Mouse (Mus musculus): ENCODE measurements at regions not wholly inside any gene's neighbourhood (a gene's known extent, or its start where the extent isn't known, plus 50 kb on each side); places are given as distances from the start of the nearest gene placed in this dataset.

- H3K27me3 ChIP-seq (ENCODE audit: insufficient read depth, low read length) = no peaks in the 10 kb centered on the region
- H3K9me3 ChIP-seq (ENCODE audit: low read length) = no peaks in the 10 kb centered on the region
- H3K36me3 ChIP-seq (ENCODE audit: insufficient read depth, low read length) = no peaks in the 10 kb centered on the region
- H3K4me1 ChIP-seq (replicated peaks; ENCODE audit: low read depth, low read length) = no peaks in the 10 kb centered on the region
- no peak overlapping the region for H3K4me3 ChIP-seq (replicated peaks; ENCODE audit: low read length)
- TF ChIP-seq CTCF (conservative IDR thresholded peaks at IDR 0.05; ENCODE audit: low read length) (no peak), POU5F1 (IDR thresholded peaks at IDR 0.05; ENCODE audit: borderline replicate concordance, low read length) (no peak), NANOG (IDR thresholded peaks at IDR 0.05; ENCODE audit: borderline replicate concordance, low read length) (no peak)
Measured at GRCm38 (mm10) chr15:70982719-70983118, 2851.6 kb upstream of the Gm6569 start.

- H3K9me3 ChIP-seq (ENCODE audit: low read length) = no peaks in the 10 kb centered on the region
- no peaks in the 10 kb centered on the region for H3K27me3 ChIP-seq (ENCODE audit: insufficient read depth, low read length)
- H3K4me1 ChIP-seq (replicated peaks; ENCODE audit: low read depth, low read length) = no peaks in the 10 kb centered on the region
- no peak for TF ChIP-seq POU5F1 (IDR thresholded peaks at IDR 0.05; ENCODE audit: borderline replicate concordance, low read length)
- no peak for TF ChIP-seq NANOG (IDR thresholded peaks at IDR 0.05; ENCODE audit: borderline replicate concordance, low read length)
- TF ChIP-seq CTCF (conservative IDR thresholded peaks at IDR 0.05; ENCODE audit: low read length) = no peak
- no peaks in the 10 kb centered on the region for H3K36me3 ChIP-seq (ENCODE audit: insufficient read depth, low read length)
- H3K4me3 ChIP-seq (replicated peaks; ENCODE audit: low read length) = no peak overlapping the region
Measured at GRCm38 (mm10) chr15:70987973-70988570, 2846.3 kb upstream of the Gm6569 start.

- Histone ChIP-seq H3K27me3 (ENCODE audit: insufficient read depth, low read length) (no peaks in the 10 kb centered on the region), H3K4me1 (replicated peaks; ENCODE audit: low read depth, low read length) (no peaks in the 10 kb centered on the region), H3K9me3 (ENCODE audit: low read length) (no peaks in the 10 kb centered on the region), H3K4me3 (replicated peaks; ENCODE audit: low read length) (no peak overlapping the region), H3K36me3 (ENCODE audit: insufficient read depth, low read length) (no peaks in the 10 kb centered on the region)
- TF ChIP-seq CTCF (conservative IDR thresholded peaks at IDR 0.05; ENCODE audit: low read length) (no peak), POU5F1 (IDR thresholded peaks at IDR 0.05; ENCODE audit: borderline replicate concordance, low read length) (no peak), NANOG (IDR thresholded peaks at IDR 0.05; ENCODE audit: borderline replicate concordance, low read length) (no peak)
Measured at GRCm38 (mm10) chr15:70993397-70993796, 2841.0 kb upstream of the Gm6569 start.

- H3K4me1 ChIP-seq (replicated peaks; ENCODE audit: low read depth, low read length) = no peaks in the 10 kb centered on the region
- TF ChIP-seq NANOG (IDR thresholded peaks at IDR 0.05; ENCODE audit: borderline replicate concordance, low read length) = no peak
- TF ChIP-seq CTCF (conservative IDR thresholded peaks at IDR 0.05; ENCODE audit: low read length) = no peak
- TF ChIP-seq POU5F1 (IDR thresholded peaks at IDR 0.05; ENCODE audit: borderline replicate concordance, low read length) = no peak
- H3K4me3 ChIP-seq (replicated peaks; ENCODE audit: low read length) = no peak overlapping the region
- H3K27me3 ChIP-seq (ENCODE audit: insufficient read depth, low read length) = no peaks in the 10 kb centered on the region
- H3K36me3 ChIP-seq (ENCODE audit: insufficient read depth, low read length) = no peaks in the 10 kb centered on the region
- no peaks in the 10 kb centered on the region for H3K9me3 ChIP-seq (ENCODE audit: low read length)
Measured at GRCm38 (mm10) chr15:71010362-71010761, 2824.0 kb upstream of the Gm6569 start.

- Histone ChIP-seq H3K4me3 (replicated peaks; ENCODE audit: low read length) (no peak overlapping the region), H3K27me3 (ENCODE audit: insufficient read depth, low read length) (no peaks in the 10 kb centered on the region), H3K9me3 (ENCODE audit: low read length) (no peaks in the 10 kb centered on the region), H3K36me3 (ENCODE audit: insufficient read depth, low read length) (no peaks in the 10 kb centered on the region), H3K4me1 (replicated peaks; ENCODE audit: low read depth, low read length) (no peaks in the 10 kb centered on the region)
- TF ChIP-seq NANOG (IDR thresholded peaks at IDR 0.05; ENCODE audit: borderline replicate concordance, low read length) (no peak), CTCF (conservative IDR thresholded peaks at IDR 0.05; ENCODE audit: low read length) (no peak), POU5F1 (IDR thresholded peaks at IDR 0.05; ENCODE audit: borderline replicate concordance, low read length) (no peak)
Measured at GRCm38 (mm10) chr15:71010773-71011172, 2823.6 kb upstream of the Gm6569 start.

- H3K9me3 ChIP-seq (ENCODE audit: low read length) = no peaks in the 10 kb centered on the region
- no peaks in the 10 kb centered on the region for H3K4me1 ChIP-seq (replicated peaks; ENCODE audit: low read depth, low read length)
- H3K4me3 ChIP-seq (replicated peaks; ENCODE audit: low read length) = no peak overlapping the region
- no peaks in the 10 kb centered on the region for H3K27me3 ChIP-seq (ENCODE audit: insufficient read depth, low read length)
- no peak for TF ChIP-seq POU5F1 (IDR thresholded peaks at IDR 0.05; ENCODE audit: borderline replicate concordance, low read length)
- TF ChIP-seq NANOG (IDR thresholded peaks at IDR 0.05; ENCODE audit: borderline replicate concordance, low read length) = no peak
- no peak for TF ChIP-seq CTCF (conservative IDR thresholded peaks at IDR 0.05; ENCODE audit: low read length)
- no peaks in the 10 kb centered on the region for H3K36me3 ChIP-seq (ENCODE audit: insufficient read depth, low read length)
Measured at GRCm38 (mm10) chr15:71054251-71054852, 2780.0 kb upstream of the Gm6569 start.

- Histone ChIP-seq H3K4me1 (replicated peaks; ENCODE audit: low read depth, low read length) (no peaks in the 10 kb centered on the region), H3K9me3 (ENCODE audit: low read length) (no peaks in the 10 kb centered on the region), H3K27me3 (ENCODE audit: insufficient read depth, low read length) (no peaks in the 10 kb centered on the region), H3K4me3 (replicated peaks; ENCODE audit: low read length) (no peak overlapping the region), H3K36me3 (ENCODE audit: insufficient read depth, low read length) (no peaks in the 10 kb centered on the region)
- TF ChIP-seq CTCF (conservative IDR thresholded peaks at IDR 0.05; ENCODE audit: low read length) (no peak), POU5F1 (IDR thresholded peaks at IDR 0.05; ENCODE audit: borderline replicate concordance, low read length) (no peak), NANOG (IDR thresholded peaks at IDR 0.05; ENCODE audit: borderline replicate concordance, low read length) (no peak)
Measured at GRCm38 (mm10) chr15:71086367-71086997, 2747.9 kb upstream of the Gm6569 start.

GRCm38 (mm10) chr15:71099111-71099510, 2735.2 kb upstream of the Gm6569 start:
- no peaks in the 10 kb centered on the region for H3K4me1 ChIP-seq (replicated peaks; ENCODE audit: low read depth, low read length)
- TF ChIP-seq POU5F1 (IDR thresholded peaks at IDR 0.05; ENCODE audit: borderline replicate concordance, low read length) = no peak
- no peak for TF ChIP-seq NANOG (IDR thresholded peaks at IDR 0.05; ENCODE audit: borderline replicate concordance, low read length)
- no peak for TF ChIP-seq CTCF (conservative IDR thresholded peaks at IDR 0.05; ENCODE audit: low read length)
- no peaks in the 10 kb centered on the region for H3K9me3 ChIP-seq (ENCODE audit: low read length)

More at GRCm38 (mm10) chr15:71099111-71099510, 2735.2 kb upstream of the Gm6569 start:
- Histone ChIP-seq H3K27me3 (ENCODE audit: insufficient read depth, low read length) (no peaks in the 10 kb centered on the region), H3K4me3 (replicated peaks; ENCODE audit: low read length) (no peak overlapping the region), H3K36me3 (ENCODE audit: insufficient read depth, low read length) (no peaks in the 10 kb centered on the region)

Data from E14TG2a.4 (cell line).